Mouse (Mus musculus): ENCODE measurements around the gene Slc6a8.

GRCm38 (mm10) chrX:73730908-73731307, 58.0 kb downstream of the Slc6a8 start:
- TF ChIP-seq POLR2A (IDR thresholded peaks at IDR 0.05; ENCODE audit: low read depth, low read length) = no peak
- TF ChIP-seq CTCF (IDR thresholded peaks at IDR 0.05; ENCODE audit: extremely low read depth, insufficient read length, insufficient replicate concordance, low read depth, low read length) = no peak
